Mouse (Mus musculus) testis, adult 2 months (tissue): ENCODE measurements around the gene Gm10320.

Experiments
- CTCF ChIP-seq: fragments of 200-500 bp; IDR thresholded peaks from 2 replicates; pipeline ENCODE4 v1.5.1; 2012; ENCODE audit warnings: low read depth, mild to moderate bottlenecking, inconsistent platforms, low read length, moderate library complexity; ENCODE audit not compliant: control insufficient read depth, insufficient read depth, insufficient replicate concordance
- POLR2A ChIP-seq: fragments of 200-500 bp; IDR thresholded peaks from 2 replicates; pipeline ENCODE4 v1.6.1; 2012; ENCODE audit warnings: low read depth, mild to moderate bottlenecking, inconsistent platforms, low read length, moderate library complexity; ENCODE audit not compliant: control insufficient read depth

- no peak for TF ChIP-seq CTCF
- no peak for TF ChIP-seq POLR2A
Observed at GRCm38 (mm10) chr13:98445391-98446125, 46.2 kb downstream of the Gm10320 start.
